Mouse (Mus musculus): ENCODE data around the gene Mcrip2. TPM values are rescaled to one million over a fixed set of nuclear protein-coding genes. Genes with fewer than 3 reads are reported as not detected.
A peak's percentile ranks its signal among the peaks of the same experiment; 100 is the strongest.

The Mcrip2 gene
- polyA plus RNA-seq (2016; fragmentation: Nextera tagmentation; extraction: Ambion mirVana) = 6.2 and 6.3 TPM in 2 replicates

GRCm38 (mm10) chr17:25868601-25869191, at the start of gene Mcrip2:
Gene Mcrip2 (minus strand): TSS chr17:25868764.
- Histone ChIP-seq H3K4me1 (peaks cover 11% of the 10 kb centered on the region), H3K4me3 (peak within 1 kb of the TSS; percentile 81), H3K4me2 (replicated peaks) (peak within 1 kb of the TSS; percentile 99), H3K9ac (peak within 1 kb of the TSS; percentile 70), H3K36me3 (no peaks in the 10 kb centered on the region), H3K9me3 (replicated peaks) (no peaks in the 10 kb centered on the region), H3K27ac (peak within 1 kb of the TSS; percentile 58), H3K27me3 (no peaks in the 10 kb centered on the region; the same call in 1 of the 2 replicates)
- WGBS = under 1% methylated on average over 21 of the region's 24 CpGs
- ATAC-seq (ENCODE audit: low FRiP score) = peak; percentile 84

- Histone ChIP-seq H3K27ac (no peak overlapping the region), H3K4me2 (replicated peaks) (peak overlapping the region; percentile 78), H3K36me3 (0 out of 2 replicates have a peak, but pooled peaks cover 11% of the 10 kb centered on the region), H3K27me3 (no peaks in the 10 kb centered on the region), H3K4me3 (peak overlapping the region; percentile 87), H3K4me1 (peaks cover 22% of the 10 kb centered on the region), H3K9me3 (replicated peaks) (no peaks in the 10 kb centered on the region), H3K9ac (peak overlapping the region; percentile 84)
- ATAC-seq (ENCODE audit: low FRiP score) = no peak
- 84% methylated on average over 9 of the region's 9 CpGs for WGBS
These were observed 49.6 kb upstream of the Mcrip2 start for GRCm38 (mm10) chr17:25918037-25918750.

- WGBS = 89% methylated on average over 8 of the region's 8 CpGs
- H3K9me3 ChIP-seq (replicated peaks) = no peaks in the 10 kb centered on the region
- H3K27me3 ChIP-seq = no peaks in the 10 kb centered on the region
- ATAC-seq (ENCODE audit: low FRiP score) = no peak
- no peak overlapping the region for H3K9ac ChIP-seq
- H3K4me2 ChIP-seq (replicated peaks) = 0 out of 2 replicates have a peak overlapping the region, but pooled peaks have one; percentile 78
- peaks cover 13% of the 10 kb centered on the region; the same call in 1 of the 2 replicates for H3K36me3 ChIP-seq
- H3K27ac ChIP-seq = no peak overlapping the region
- peaks cover 22% of the 10 kb centered on the region for H3K4me1 ChIP-seq
- H3K4me3 ChIP-seq = no peak overlapping the region
These were observed 48.5 kb upstream of the Mcrip2 start for GRCm38 (mm10) chr17:25916931-25917647.

DNA sequence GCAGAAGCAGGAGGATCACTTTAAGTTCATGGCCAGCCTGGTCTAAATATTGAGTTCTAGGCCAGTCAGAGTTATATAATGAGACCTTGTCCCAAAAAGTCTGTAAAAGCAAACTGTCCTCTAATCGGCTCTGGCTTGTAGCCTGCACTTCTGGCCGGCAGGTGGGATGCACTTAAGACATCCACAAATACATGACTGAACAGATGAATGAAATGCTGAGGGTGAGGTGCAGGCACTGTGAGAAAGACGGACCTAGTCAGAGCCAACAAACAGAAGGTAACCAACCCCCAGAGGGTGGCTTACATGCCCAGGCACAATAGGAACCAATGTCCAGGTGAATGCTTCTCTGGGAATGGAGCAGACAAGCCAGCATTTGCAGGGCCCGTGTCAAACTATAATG, 45.7 kb upstream of the Mcrip2 start:
- H3K27me3 ChIP-seq = no peaks in the 10 kb centered on the region
- no peak overlapping the region for H3K9ac ChIP-seq
- H3K4me2 ChIP-seq (replicated peaks) = no peak overlapping the region
- H3K36me3 ChIP-seq = peaks cover 19% of the 10 kb centered on the region
- 91% methylated on average over 4 of the region's 4 CpGs for WGBS
- no peak overlapping the region for H3K4me3 ChIP-seq
- no peaks in the 10 kb centered on the region for H3K9me3 ChIP-seq (replicated peaks)
- H3K27ac ChIP-seq = no peak overlapping the region
- ATAC-seq (ENCODE audit: low FRiP score) = no peak
- H3K4me1 ChIP-seq = peaks cover 19% of the 10 kb centered on the region

DNA sequence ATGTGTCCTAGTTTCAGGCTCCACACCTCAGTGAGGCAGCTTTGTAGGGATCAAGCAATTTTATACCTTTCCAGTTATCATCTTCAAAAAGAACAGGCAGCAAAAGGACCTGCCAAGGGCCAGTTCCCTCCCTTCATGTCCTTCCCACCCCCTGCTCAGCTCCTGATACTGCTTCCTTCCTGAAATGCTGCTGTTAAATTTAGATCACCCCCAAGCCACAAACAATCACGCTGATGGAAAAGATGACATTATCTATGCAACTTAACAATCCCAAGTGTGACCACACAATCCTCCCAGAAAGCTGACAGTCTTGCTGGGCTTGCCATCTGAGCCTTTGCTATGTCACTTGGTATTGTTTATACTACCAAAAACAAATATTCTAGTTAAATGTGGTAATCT, 45.3 kb upstream of the Mcrip2 start:
- WGBS = 94% methylated on average over 1 of the region's 1 CpGs
- Histone ChIP-seq H3K9ac (no peak overlapping the region), H3K4me3 (no peak overlapping the region), H3K27ac (no peak overlapping the region), H3K9me3 (replicated peaks) (no peaks in the 10 kb centered on the region), H3K4me2 (replicated peaks) (no peak overlapping the region), H3K4me1 (peaks cover 18% of the 10 kb centered on the region), H3K27me3 (no peaks in the 10 kb centered on the region), H3K36me3 (peaks cover 19% of the 10 kb centered on the region)
- ATAC-seq (ENCODE audit: low FRiP score) = no peak

GRCm38 (mm10) chr17:25913186-25913876, 44.8 kb upstream of the Mcrip2 start:
- H3K27me3 ChIP-seq = no peaks in the 10 kb centered on the region
- peaks cover 13% of the 10 kb centered on the region for H3K4me1 ChIP-seq
- H3K9ac ChIP-seq = no peak overlapping the region
- no peak overlapping the region for H3K27ac ChIP-seq
- H3K4me2 ChIP-seq (replicated peaks) = no peak overlapping the region
- peaks cover 19% of the 10 kb centered on the region for H3K36me3 ChIP-seq
- WGBS = 91% methylated on average over 14 of the region's 14 CpGs
- H3K9me3 ChIP-seq (replicated peaks) = no peaks in the 10 kb centered on the region
- H3K4me3 ChIP-seq = no peak overlapping the region
- no peak for ATAC-seq (ENCODE audit: low FRiP score)

DNA sequence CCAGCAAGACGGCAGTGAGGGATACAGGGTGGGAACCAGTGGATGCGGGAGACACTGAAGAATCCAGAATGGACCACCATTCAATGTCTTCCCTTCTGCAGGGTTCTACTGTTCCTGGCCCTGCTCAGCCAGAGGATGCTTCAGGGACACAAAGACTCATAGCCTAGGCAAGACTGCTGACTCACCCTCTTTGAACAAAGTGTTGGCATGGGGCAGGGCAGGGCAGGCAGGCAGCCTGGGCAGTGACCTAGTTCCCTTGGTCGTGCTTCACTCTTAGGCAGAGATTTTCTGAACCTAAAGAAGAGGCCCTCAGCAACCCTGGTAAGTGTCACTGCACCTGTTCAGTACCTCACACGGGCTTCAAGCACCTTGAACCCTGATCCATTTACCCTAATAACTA, 43.3 kb upstream of the Mcrip2 start:
- 85% methylated on average over 4 of the region's 4 CpGs for WGBS
- no peak for ATAC-seq (ENCODE audit: low FRiP score)

GRCm38 (mm10) chr17:25907640-25908039, 39.1 kb upstream of the Mcrip2 start:
- no peak for ATAC-seq (ENCODE audit: low FRiP score)

More for the DNA sequence above, 43.3 kb upstream of the Mcrip2 start:
- Histone ChIP-seq H3K4me1 (no peaks in the 10 kb centered on the region; the same call in 1 of the 2 replicates), H3K27me3 (no peaks in the 10 kb centered on the region), H3K9ac (no peak overlapping the region), H3K4me3 (no peak overlapping the region), H3K36me3 (peaks cover 11% of the 10 kb centered on the region), H3K4me2 (replicated peaks) (no peak overlapping the region), H3K27ac (no peak overlapping the region), H3K9me3 (replicated peaks) (no peaks in the 10 kb centered on the region)

GRCm38 (mm10) chr17:25903061-25903460, 34.5 kb upstream of the Mcrip2 start:
- H3K9me3 ChIP-seq (replicated peaks) = no peaks in the 10 kb centered on the region
- H3K9ac ChIP-seq = no peak overlapping the region
- ATAC-seq (ENCODE audit: low FRiP score) = no peak
- H3K27ac ChIP-seq = no peak overlapping the region
- H3K36me3 ChIP-seq = peaks cover 8% of the 10 kb centered on the region
- no peak overlapping the region for H3K4me2 ChIP-seq (replicated peaks)
- H3K4me1 ChIP-seq = no peaks in the 10 kb centered on the region
- no peaks in the 10 kb centered on the region for H3K27me3 ChIP-seq
- no peak overlapping the region for H3K4me3 ChIP-seq
- 90% methylated on average over 3 of the region's 3 CpGs for WGBS

More at GRCm38 (mm10) chr17:25907640-25908039, 39.1 kb upstream of the Mcrip2 start:
- Histone ChIP-seq H3K4me1 (no peaks in the 10 kb centered on the region), H3K27ac (no peak overlapping the region), H3K36me3 (peaks cover 8% of the 10 kb centered on the region), H3K27me3 (no peaks in the 10 kb centered on the region), H3K4me2 (replicated peaks) (no peak overlapping the region), H3K9me3 (replicated peaks) (no peaks in the 10 kb centered on the region), H3K4me3 (no peak overlapping the region), H3K9ac (no peak overlapping the region)
- 88% methylated on average over 2 of the region's 2 CpGs for WGBS

GRCm38 (mm10) chr17:25900193-25900592, 31.6 kb upstream of the Mcrip2 start:
- ATAC-seq (ENCODE audit: low FRiP score) = no peak
- Histone ChIP-seq H3K9me3 (replicated peaks) (no peaks in the 10 kb centered on the region), H3K27me3 (no peaks in the 10 kb centered on the region), H3K9ac (no peak overlapping the region), H3K27ac (no peak overlapping the region), H3K4me2 (replicated peaks) (no peak overlapping the region), H3K36me3 (peaks cover 8% of the 10 kb centered on the region), H3K4me3 (no peak overlapping the region), H3K4me1 (peaks cover 5% of the 10 kb centered on the region; the same call in 1 of the 2 replicates)
- WGBS = 91% methylated on average over 1 of the region's 1 CpGs

DNA sequence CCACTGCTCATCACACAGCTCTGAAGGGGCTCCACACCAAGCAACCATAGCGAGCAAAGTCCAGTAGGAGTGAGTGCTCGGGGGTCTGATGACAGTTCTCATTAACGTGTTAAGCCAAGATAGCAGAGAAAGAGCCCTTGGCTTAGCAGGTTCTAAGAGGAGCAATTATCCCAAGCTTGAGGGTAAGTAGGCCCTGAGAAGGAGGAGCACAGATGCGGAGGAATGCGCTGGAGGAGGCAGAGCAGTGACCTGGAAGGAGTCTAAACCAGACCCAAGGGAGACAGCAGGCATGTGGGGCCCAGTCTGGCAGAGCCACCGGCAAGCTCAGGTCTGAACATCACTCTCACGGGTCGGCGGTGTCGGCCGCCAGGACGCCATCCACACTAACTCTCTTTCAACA, 27.3 kb upstream of the Mcrip2 start:
- H3K9me3 ChIP-seq (replicated peaks) = no peaks in the 10 kb centered on the region
- 52% methylated on average over 12 of the region's 12 CpGs for WGBS
- no peak overlapping the region for H3K4me2 ChIP-seq (replicated peaks)
- H3K36me3 ChIP-seq = peaks cover 7% of the 10 kb centered on the region
- no peak overlapping the region for H3K4me3 ChIP-seq
- peaks cover 9% of the 10 kb centered on the region; the same call in 1 of the 2 replicates for H3K4me1 ChIP-seq
- no peak for ATAC-seq (ENCODE audit: low FRiP score)
- no peaks in the 10 kb centered on the region for H3K27me3 ChIP-seq
- H3K27ac ChIP-seq = no peak overlapping the region
- no peak overlapping the region for H3K9ac ChIP-seq

GRCm38 (mm10) chr17:25895415-25895814, 26.9 kb upstream of the Mcrip2 start:
- no peaks in the 10 kb centered on the region for H3K9me3 ChIP-seq (replicated peaks)
- H3K36me3 ChIP-seq = peaks cover 3% of the 10 kb centered on the region
- H3K4me1 ChIP-seq = peaks cover 9% of the 10 kb centered on the region; the same call in 1 of the 2 replicates
- no peaks in the 10 kb centered on the region for H3K27me3 ChIP-seq
- no peak overlapping the region for H3K4me3 ChIP-seq
- no peak overlapping the region for H3K27ac ChIP-seq
- ATAC-seq (ENCODE audit: low FRiP score) = no peak
- 33% methylated on average over 2 of the region's 2 CpGs for WGBS
- no peak overlapping the region for H3K9ac ChIP-seq
- no peak overlapping the region for H3K4me2 ChIP-seq (replicated peaks)

Measured in hindbrain, embryonic 12.5 days (tissue).